10 mouse cellular contexts compared by ENCODE assay signal in the genomic region with DNA sequence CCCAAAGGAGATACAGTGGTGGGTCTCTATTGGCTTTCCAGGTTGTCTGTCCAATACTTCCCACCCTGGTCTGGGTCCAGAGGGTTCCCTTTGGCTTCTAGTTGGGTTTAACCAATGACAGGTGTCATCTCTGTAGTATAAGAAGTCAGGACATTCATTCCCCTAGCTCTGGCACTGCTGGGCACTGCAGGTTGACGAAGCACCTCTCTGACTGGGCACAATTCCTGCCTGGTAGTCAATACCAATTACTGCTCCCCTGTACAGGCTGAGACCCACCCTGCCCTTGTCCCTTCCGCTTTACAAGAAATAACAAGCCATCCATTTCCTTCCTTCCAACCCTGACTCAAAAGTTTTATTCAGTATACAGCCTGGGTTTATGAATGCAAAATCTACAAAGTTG.
DNase-seq lines count a peak whose midpoint lies in the region; ATAC-seq and TF ChIP-seq lines count a peak whose summit lies in the region.
"Had no signal": no experiment of that assay in that cellular context is flagged by ENCODE, and none has a peak within 500 bp of the region (broad histone marks: within the 10 kb centered on the region; RNA-seq: fewer than 3 reads in every experiment).

No protein-coding gene starts in this region.

- H3K4me1 ChIP-seq in embryonic facial prominence, embryonic 12.5 days = peaks cover 30% of the 10 kb centered on the region
- peaks cover 39% of the 10 kb centered on the region for H3K4me1 ChIP-seq in embryonic facial prominence, embryonic 10.5 days
- peaks cover 24% of the 10 kb centered on the region for H3K4me1 ChIP-seq in heart, postnatal 0 days (ENCODE audit: control insufficient read depth, insufficient read depth)
- peaks cover 50% of the 10 kb centered on the region for H3K4me1 ChIP-seq in neural tube, embryonic 13.5 days (replicated peaks)
- 0 out of 2 replicates have a peak, but pooled peaks cover 3% of the 10 kb centered on the region for H3K4me1 ChIP-seq in stomach, postnatal 0 days (replicated peaks; ENCODE audit: control insufficient read depth, insufficient read depth)

- H3K4me2 ChIP-seq in embryonic facial prominence, embryonic 12.5 days (replicated peaks) = no peak overlapping the region
- no peak overlapping the region for H3K4me2 ChIP-seq in heart, postnatal 0 days (ENCODE audit: low read depth, low read length)
- H3K4me2 ChIP-seq in neural tube, embryonic 13.5 days = no peak overlapping the region
- H3K4me2 ChIP-seq in stomach, postnatal 0 days (replicated peaks; ENCODE audit: low read depth) = no peak overlapping the region

- WGBS in embryonic facial prominence, embryonic 12.5 days = 87% methylated on average over 2 of the region's 2 CpGs
- WGBS in embryonic facial prominence, embryonic 10.5 days = 85% methylated on average over 2 of the region's 2 CpGs
- WGBS in heart, postnatal 0 days = 78% methylated on average over 2 of the region's 2 CpGs
- 84% methylated on average over 2 of the region's 2 CpGs for WGBS in neural tube, embryonic 13.5 days
- WGBS in stomach, postnatal 0 days = 75% methylated on average over 2 of the region's 2 CpGs

- TF ChIP-seq CTCF in heart, postnatal 0 days (IDR thresholded peaks at IDR 0.05; ENCODE audit: low read depth) = no peak
- TF ChIP-seq CTCF in stomach, postnatal 0 days (IDR thresholded peaks at IDR 0.05; ENCODE audit: low read depth) = no peak

- H3K9ac ChIP-seq in embryonic facial prominence, embryonic 12.5 days = no peak overlapping the region
- H3K9ac ChIP-seq in heart, postnatal 0 days (replicated peaks; ENCODE audit: low read depth, low read length) = no peak overlapping the region
- H3K9ac ChIP-seq in neural tube, embryonic 13.5 days = no peak overlapping the region
- H3K9ac ChIP-seq in stomach, postnatal 0 days (ENCODE audit: low read length) = no peak overlapping the region

- no peaks in the 10 kb centered on the region for H3K9me3 ChIP-seq in embryonic facial prominence, embryonic 12.5 days
- H3K9me3 ChIP-seq in embryonic facial prominence, embryonic 10.5 days = no peaks in the 10 kb centered on the region
- H3K9me3 ChIP-seq in heart, postnatal 0 days (replicated peaks; ENCODE audit: control insufficient read depth, low read length) = no peaks in the 10 kb centered on the region
- H3K9me3 ChIP-seq in neural tube, embryonic 13.5 days = no peaks in the 10 kb centered on the region
- no peaks in the 10 kb centered on the region for H3K9me3 ChIP-seq in stomach, postnatal 0 days (ENCODE audit: control insufficient read depth, low read length)

- no peak for TF ChIP-seq EP300 in heart, postnatal 0 days (IDR thresholded peaks at IDR 0.05; ENCODE audit: low read depth)
- TF ChIP-seq EP300 in stomach, postnatal 0 days (optimal IDR thresholded peaks at IDR 0.05) = no peak

- H3K27me3 ChIP-seq in embryonic facial prominence, embryonic 12.5 days = no peaks in the 10 kb centered on the region
- no peaks in the 10 kb centered on the region for H3K27me3 ChIP-seq in embryonic facial prominence, embryonic 10.5 days (replicated peaks; ENCODE audit: low read depth, poor library complexity, severe bottlenecking)
- no peaks in the 10 kb centered on the region for H3K27me3 ChIP-seq in heart, postnatal 0 days (ENCODE audit: control insufficient read depth, insufficient read depth, low read length)
- no peaks in the 10 kb centered on the region for H3K27me3 ChIP-seq in neural tube, embryonic 13.5 days
- H3K27me3 ChIP-seq in stomach, postnatal 0 days (ENCODE audit: control insufficient read depth, insufficient read depth, low read length) = no peaks in the 10 kb centered on the region

- no peak for ATAC-seq in embryonic facial prominence, embryonic 12.5 days (ENCODE audit: insufficient number of reproducible peaks, insufficient read depth, low FRiP score, low TSS enrichment)
- ATAC-seq in heart, postnatal 0 days (ENCODE audit: insufficient read depth, low read depth) = no peak
- no peak for ATAC-seq in neural tube, embryonic 13.5 days (ENCODE audit: low read depth)
- no peak for ATAC-seq in stomach, postnatal 0 days (ENCODE audit: low FRiP score, low TSS enrichment)

- no peaks in the 10 kb centered on the region for H3K36me3 ChIP-seq in embryonic facial prominence, embryonic 12.5 days
- H3K36me3 ChIP-seq in embryonic facial prominence, embryonic 10.5 days (replicated peaks) = no peaks in the 10 kb centered on the region
- H3K36me3 ChIP-seq in heart, postnatal 0 days (replicated peaks; ENCODE audit: control insufficient read depth, insufficient read depth, low read length) = 0 out of 2 replicates have a peak, but pooled peaks cover 4% of the 10 kb centered on the region
- no peaks in the 10 kb centered on the region for H3K36me3 ChIP-seq in neural tube, embryonic 13.5 days
- no peaks in the 10 kb centered on the region for H3K36me3 ChIP-seq in stomach, postnatal 0 days (ENCODE audit: control insufficient read depth, insufficient read depth, low read length)

- H3K27ac ChIP-seq in embryonic facial prominence, embryonic 12.5 days = peak overlapping the region; percentile 58
- H3K27ac ChIP-seq in embryonic facial prominence, embryonic 10.5 days (replicated peaks) = no peak overlapping the region
- peak overlapping the region; percentile 78 for H3K27ac ChIP-seq in heart, postnatal 0 days (ENCODE audit: low read depth)
- peak overlapping the region; percentile 74; the same call in 1 of the 2 replicates for H3K27ac ChIP-seq in neural tube, embryonic 13.5 days (replicated peaks)
- H3K27ac ChIP-seq in stomach, postnatal 0 days (replicated peaks) = 0 out of 2 replicates have a peak overlapping the region, but pooled peaks have one; percentile 40

- no peak for DNase-seq in embryonic facial prominence, embryonic 10.5 days (ENCODE audit: low spot score)
- no peak for DNase-seq in heart, postnatal 0 days (ENCODE audit: low spot score)
- no peak for DNase-seq in heart, adult 11 months
- DNase-seq in neural tube, embryonic 10.5 days (ENCODE audit: extremely low spot score, low spot score) = no peak
- DNase-seq in stomach, postnatal 0 days (ENCODE audit: low spot score) = no peak
- no peak for DNase-seq in adrenal gland, postnatal 10 days
- DNase-seq: cerebellum, adult 9-10 months; gastrocnemius, postnatal 25 days had no signal

- H3K4me3 ChIP-seq in embryonic facial prominence, embryonic 12.5 days = no peak overlapping the region
- H3K4me3 ChIP-seq in embryonic facial prominence, embryonic 10.5 days = no peak overlapping the region
- H3K4me3 ChIP-seq in heart, postnatal 0 days (ENCODE audit: low read depth, low read length) = no peak overlapping the region
- no peak overlapping the region for H3K4me3 ChIP-seq in neural tube, embryonic 13.5 days
- H3K4me3 ChIP-seq in stomach, postnatal 0 days (ENCODE audit: low read depth, low read length) = no peak overlapping the region
